Mouse (Mus musculus): Measurements from ENCODE around the gene Ankrd55.
A peak's percentile ranks its signal among the peaks of the same experiment; 100 is the strongest.
"Not testable (repeated sequence)": the region's sequence is repeated elsewhere in the genome, so short reads cannot be mapped to it uniquely, and the experiment has no call there.

The Ankrd55 gene

GRCm38 (mm10) chr13:112294446-112294845 lies 6.2 kb downstream of the Ankrd55 start:
- no peak for DNase-seq (ENCODE audit: low spot score)

GRCm38 (mm10) chr13:112297781-112298180 lies 9.5 kb downstream of the Ankrd55 start:
- DNase-seq (ENCODE audit: low spot score) = no peak

- no peak for DNase-seq (ENCODE audit: low spot score)
Observed at GRCm38 (mm10) chr13:112303429-112303828, 15.2 kb downstream of the Ankrd55 start.

GRCm38 (mm10) chr13:112308672-112309071 lies 20.4 kb downstream of the Ankrd55 start:
- DNase-seq (ENCODE audit: low spot score) = peak; percentile 73

GRCm38 (mm10) chr13:112311611-112312010 lies 23.4 kb downstream of the Ankrd55 start:
- not testable (repeated sequence) for DNase-seq (ENCODE audit: low spot score)

GRCm38 (mm10) chr13:112315442-112315841 lies 27.2 kb downstream of the Ankrd55 start:
- DNase-seq (ENCODE audit: low spot score) = no peak

GRCm38 (mm10) chr13:112316622-112317482 lies 28.6 kb downstream of the Ankrd55 start:
- DNase-seq (ENCODE audit: low spot score) = no peak

GRCm38 (mm10) chr13:112318124-112318523 lies 29.9 kb downstream of the Ankrd55 start:
- DNase-seq (ENCODE audit: low spot score) = no peak

GRCm38 (mm10) chr13:112323591-112324266 lies 35.5 kb downstream of the Ankrd55 start:
- DNase-seq (ENCODE audit: low spot score) = no peak

- no peak for DNase-seq (ENCODE audit: low spot score)
Observed at GRCm38 (mm10) chr13:112325126-112325525, 36.9 kb downstream of the Ankrd55 start.

- DNase-seq (ENCODE audit: low spot score) = no peak
Observed at GRCm38 (mm10) chr13:112326403-112326802, 38.2 kb downstream of the Ankrd55 start.

- no peak for DNase-seq (ENCODE audit: low spot score)
Observed at GRCm38 (mm10) chr13:112326977-112327376, 38.7 kb downstream of the Ankrd55 start.

GRCm38 (mm10) chr13:112327511-112327910 lies 39.3 kb downstream of the Ankrd55 start:
- no peak for DNase-seq (ENCODE audit: low spot score)

GRCm38 (mm10) chr13:112330257-112330656 lies 42.0 kb downstream of the Ankrd55 start:
- no peak for DNase-seq (ENCODE audit: low spot score)

- DNase-seq (ENCODE audit: low spot score) = no peak
Observed at GRCm38 (mm10) chr13:112330919-112331681, 42.8 kb downstream of the Ankrd55 start.

- DNase-seq (ENCODE audit: low spot score) = no peak
Observed at GRCm38 (mm10) chr13:112331682-112332061, 43.4 kb downstream of the Ankrd55 start.

- DNase-seq (ENCODE audit: low spot score) = no peak
Observed at GRCm38 (mm10) chr13:112335531-112335930, 47.3 kb downstream of the Ankrd55 start.

- DNase-seq (ENCODE audit: low spot score) = no peak
Observed at GRCm38 (mm10) chr13:112337146-112337545, 48.9 kb downstream of the Ankrd55 start.

GRCm38 (mm10) chr13:112340205-112340604 lies 52.0 kb downstream of the Ankrd55 start:
- DNase-seq (ENCODE audit: low spot score) = no peak

GRCm38 (mm10) chr13:112340761-112341160 lies 52.5 kb downstream of the Ankrd55 start:
- no peak for DNase-seq (ENCODE audit: low spot score)

- no peak for DNase-seq (ENCODE audit: low spot score)
Observed at GRCm38 (mm10) chr13:112342971-112343627, 54.8 kb downstream of the Ankrd55 start.

GRCm38 (mm10) chr13:112343628-112344009 lies 55.4 kb downstream of the Ankrd55 start:
- no peak for DNase-seq (ENCODE audit: low spot score)

All from T-cell, adult 2 months (primary cell).